Mouse (Mus musculus) testis, adult 2 months (tissue): ENCODE measurements around the gene Gm28308.

Source experiments
- CTCF ChIP-seq: fragments of 200-500 bp; IDR thresholded peaks from 2 replicates; pipeline ENCODE4 v1.5.1; 2012; ENCODE audit warnings: low read depth, mild to moderate bottlenecking, inconsistent platforms, low read length, moderate library complexity; ENCODE audit not compliant: control insufficient read depth, insufficient read depth, insufficient replicate concordance
- POLR2A ChIP-seq: fragments of 200-500 bp; IDR thresholded peaks from 2 replicates; pipeline ENCODE4 v1.6.1; 2012; ENCODE audit warnings: low read depth, mild to moderate bottlenecking, inconsistent platforms, low read length, moderate library complexity; ENCODE audit not compliant: control insufficient read depth

DNA sequence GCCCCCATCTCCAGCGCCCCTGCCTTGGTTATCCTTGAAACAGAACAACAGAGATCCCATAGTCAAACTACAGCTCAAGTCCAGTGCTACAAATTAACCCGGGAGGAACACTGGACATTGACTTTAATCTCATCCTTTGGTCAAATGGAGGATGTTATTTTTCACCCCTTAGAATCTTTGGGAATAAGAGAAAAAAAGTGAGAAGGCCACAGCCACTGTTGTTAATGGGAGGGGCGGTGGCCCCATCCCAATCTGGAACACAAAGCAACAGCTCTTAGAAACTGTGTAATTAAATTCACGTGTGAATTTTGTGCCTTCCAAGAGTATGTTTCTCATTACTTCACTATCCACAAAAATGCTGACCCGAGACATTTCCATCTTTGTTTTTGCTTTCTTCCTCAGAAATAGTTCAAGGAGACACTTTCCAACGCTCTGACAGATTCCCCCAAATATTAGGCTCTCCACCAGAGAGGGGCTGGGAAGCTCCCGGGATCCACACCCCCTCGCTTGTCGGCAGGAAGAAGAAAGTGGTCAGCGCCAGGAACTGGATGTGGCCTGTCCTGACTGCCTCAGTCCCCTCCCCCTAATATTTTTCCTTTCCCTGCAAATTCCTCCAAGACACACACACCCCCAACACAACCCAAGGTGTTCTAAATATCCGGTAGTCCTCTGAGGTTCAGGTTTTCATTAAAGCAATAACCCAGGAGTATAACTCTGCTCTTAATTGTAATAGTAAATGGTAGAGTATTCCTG is 14.5 kb upstream of the Gm28308 start:
- TF ChIP-seq CTCF (no peak), POLR2A (no peak)
